Mouse (Mus musculus) limb, embryonic 14.5 days (tissue): Measurements from ENCODE around the gene Samd1. TPM values are rescaled to one million over a fixed set of nuclear protein-coding genes. Genes with fewer than 3 reads are reported as not detected.

Experiments
- ATAC-seq: fragments of 200-750 bp; cut with Nextera tagmentation; 2 replicates; pipeline ENCODE4 v1.8.0; 2017; ENCODE audit warnings: low read depth, moderate number of reproducible peaks, moderate TSS enrichment; ENCODE audit not compliant: low FRiP score
- DNase-seq: peaks from one replicate; pipeline ENCODE4 v3.0.0-alpha.2; 2015; ENCODE audit warnings: low spot score
- H3K27ac ChIP-seq: fragments of 300-500 bp; sonication (generic); replicated peaks from 2 replicates; pipeline ENCODE4 v1.5.1; 2014; ENCODE audit warnings: low read depth, mild to moderate bottlenecking, low read length, moderate library complexity, mixed read lengths
- H3K27me3 ChIP-seq: fragments of 300-500 bp; sonication (generic); 2 replicates; pipeline ENCODE4 v1.6.1; 2014; ENCODE audit warnings: low read length, mixed read lengths; ENCODE audit not compliant: control insufficient read depth, insufficient read depth
- H3K36me3 ChIP-seq: fragments of 300-500 bp; sonication (generic); 2 replicates; pipeline ENCODE4 v1.6.1; 2014; ENCODE audit warnings: mild to moderate bottlenecking, low read length, moderate library complexity, mixed read lengths; ENCODE audit not compliant: control insufficient read depth, insufficient read depth
- H3K4me1 ChIP-seq: fragments of 300-500 bp; sonication (generic); 2 replicates; pipeline ENCODE4 v1.6.1; 2014; ENCODE audit warnings: antibody characterized with exemption, low read length, mixed read lengths; ENCODE audit not compliant: control insufficient read depth, insufficient read depth
- H3K4me2 ChIP-seq: fragments of 300-500 bp; sonication (generic); replicated peaks from 2 replicates; pipeline ENCODE4 v1.6.1; 2014; ENCODE audit warnings: low read depth, mild to moderate bottlenecking, low read length, moderate library complexity; ENCODE audit not compliant: severe bottlenecking
- H3K4me3 ChIP-seq: fragments of 300-500 bp; sonication (generic); replicated peaks from 2 replicates; pipeline ENCODE4 v1.5.1; 2014; ENCODE audit warnings: low read length
- H3K9ac ChIP-seq: fragments of 300-500 bp; sonication (generic); 2 replicates; pipeline ENCODE4 v1.6.1; 2014; ENCODE audit warnings: mild to moderate bottlenecking, low read depth, low read length, moderate library complexity; ENCODE audit not compliant: severe bottlenecking
- H3K9me3 ChIP-seq: fragments of 300-500 bp; sonication (generic); 2 replicates; pipeline ENCODE4 v1.6.1; 2016; ENCODE audit warnings: low read length; ENCODE audit not compliant: control insufficient read depth
- POLR2A ChIP-seq: fragments of 200-500 bp; IDR thresholded peaks from 2 replicates; pipeline ENCODE4 v1.8.0; 2012; ENCODE audit warnings: inconsistent platforms, mild to moderate bottlenecking, moderate library complexity, borderline replicate concordance; ENCODE audit not compliant: insufficient read depth, insufficient read length; ENCODE audit errors: extremely low read depth
- WGBS: fragments of 180-500 bp; shearing (Covaris S2); extraction: QIAGEN DNeasy Blood & Tissue Kit; methylation state at CpG from one replicate; pipeline ENCODE4 v1.1.7; 2014; 5-methylcytosine and 5-hydroxymethylcytosine counted together
- polyA plus RNA-seq, 2 experiments: library from polyadenylated mRNA; depleted of rRNA in 1 of 2; stranded (reverse) in 1 of 2; unstranded in 1 of 2; fragments of >200 nt; fragmentation: Nextera tagmentation in 1 of 2; extraction: Ambion mirVana in 1 of 2; gene quantifications; 2 replicates each; pipeline versions ENCODE4 v1.2.1 to v1.2.3; 2012 to 2014

Samd1 gene
- polyA plus RNA-seq, 2 experiments, result 17.4 to 99.8 TPM

DNA sequence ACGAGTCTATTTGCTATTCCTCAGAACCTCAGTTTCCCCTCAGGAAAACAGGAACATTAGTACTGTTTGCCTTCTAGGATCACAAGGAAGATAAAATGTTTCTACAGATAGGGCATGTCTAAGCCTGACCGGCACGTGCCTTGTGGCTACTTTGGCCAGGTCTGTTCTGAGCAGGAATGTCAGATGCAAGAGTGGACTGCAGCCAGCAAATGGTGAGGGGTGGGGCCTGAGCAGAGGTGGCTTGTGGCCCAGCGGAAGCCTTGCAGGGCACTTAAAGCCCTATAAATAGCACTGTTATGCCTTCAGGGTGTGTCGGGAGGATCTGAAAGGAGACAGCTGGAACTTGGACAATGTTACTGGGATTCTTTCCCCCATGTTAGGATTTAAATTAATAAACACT is 25.6 kb downstream of the Samd1 start:
- H3K9ac ChIP-seq, result no peak overlapping the region
- no peak overlapping the region for H3K4me3 ChIP-seq
- no peak overlapping the region for H3K27ac ChIP-seq
- H3K4me1 ChIP-seq, result peaks cover 2% of the 10 kb centered on the region; the same call in 1 of the 2 replicates
- H3K9me3 ChIP-seq, result no peaks in the 10 kb centered on the region
- H3K36me3 ChIP-seq, result no peaks in the 10 kb centered on the region
- ATAC-seq (no peak), DNase-seq (no peak)
- H3K27me3 ChIP-seq, result peaks cover 34% of the 10 kb centered on the region
- whole genome bisulfite sequencing, result 21% methylated on average over 5 of the region's 5 CpGs
- TF ChIP-seq POLR2A, result no peak
- no peak overlapping the region for H3K4me2 ChIP-seq

DNA sequence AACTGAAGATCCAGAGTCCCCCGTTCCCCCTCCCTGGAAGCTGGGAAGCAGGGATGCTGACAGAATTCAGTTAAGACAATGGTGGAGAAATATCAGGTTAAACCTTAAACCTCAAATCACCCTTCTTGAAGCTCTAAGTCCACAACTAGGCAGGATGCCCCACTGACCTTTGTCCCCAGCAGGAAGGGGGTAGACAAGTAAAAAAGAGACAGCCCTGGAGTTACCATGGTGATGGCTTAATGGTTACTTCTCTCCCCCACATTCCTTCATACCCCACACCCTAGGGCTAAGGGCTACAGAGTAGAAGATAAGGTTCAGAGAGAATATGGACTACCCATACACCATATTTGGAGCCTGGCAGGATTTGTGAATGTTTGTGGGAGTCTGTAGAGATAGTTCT is 26.2 kb downstream of the Samd1 start:
- no peak for TF ChIP-seq POLR2A
- DNase-seq (no peak), ATAC-seq (no peak)
- Histone ChIP-seq H3K4me3 (no peak overlapping the region), H3K9me3 (no peaks in the 10 kb centered on the region), H3K4me1 (peaks cover 2% of the 10 kb centered on the region; the same call in 1 of the 2 replicates), H3K4me2 (no peak overlapping the region), H3K27ac (no peak overlapping the region), H3K27me3 (peaks cover 34% of the 10 kb centered on the region), H3K9ac (no peak overlapping the region), H3K36me3 (no peaks in the 10 kb centered on the region)
- 74% methylated on average over 1 of the region's 1 CpGs for WGBS

DNA sequence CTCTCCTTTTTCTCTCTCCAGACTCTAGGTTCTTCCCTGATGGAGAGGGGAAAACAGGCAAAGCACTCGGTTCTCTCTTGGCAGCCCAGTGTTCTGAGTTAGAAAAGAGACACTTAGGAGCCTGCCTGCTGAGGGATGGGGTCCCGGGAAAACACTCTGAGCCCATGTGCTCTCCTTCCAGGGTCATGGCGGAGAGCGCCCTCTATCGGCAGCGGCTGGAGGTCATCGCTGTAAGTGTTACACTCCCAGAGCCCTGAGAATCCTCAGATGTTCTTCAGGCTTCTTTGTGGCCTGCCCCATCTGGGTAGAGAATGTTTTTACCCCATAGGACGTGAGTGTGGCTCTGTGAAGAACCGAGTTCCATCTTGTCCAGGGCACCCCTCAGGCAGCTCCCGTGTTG is 26.7 kb downstream of the Samd1 start:
- H3K27ac ChIP-seq, result no peak overlapping the region
- H3K27me3 ChIP-seq, result peaks cover 37% of the 10 kb centered on the region
- TF ChIP-seq POLR2A, result no peak
- ATAC-seq, result no peak
- no peaks in the 10 kb centered on the region for H3K9me3 ChIP-seq
- no peak overlapping the region for H3K9ac ChIP-seq
- 14% methylated on average over 10 of the region's 10 CpGs for whole genome bisulfite sequencing
- H3K4me2 ChIP-seq, result no peak overlapping the region
- H3K36me3 ChIP-seq, result no peaks in the 10 kb centered on the region
- H3K4me3 ChIP-seq, result no peak overlapping the region
- no peak for DNase-seq
- H3K4me1 ChIP-seq, result peaks cover 2% of the 10 kb centered on the region; the same call in 1 of the 2 replicates

DNA sequence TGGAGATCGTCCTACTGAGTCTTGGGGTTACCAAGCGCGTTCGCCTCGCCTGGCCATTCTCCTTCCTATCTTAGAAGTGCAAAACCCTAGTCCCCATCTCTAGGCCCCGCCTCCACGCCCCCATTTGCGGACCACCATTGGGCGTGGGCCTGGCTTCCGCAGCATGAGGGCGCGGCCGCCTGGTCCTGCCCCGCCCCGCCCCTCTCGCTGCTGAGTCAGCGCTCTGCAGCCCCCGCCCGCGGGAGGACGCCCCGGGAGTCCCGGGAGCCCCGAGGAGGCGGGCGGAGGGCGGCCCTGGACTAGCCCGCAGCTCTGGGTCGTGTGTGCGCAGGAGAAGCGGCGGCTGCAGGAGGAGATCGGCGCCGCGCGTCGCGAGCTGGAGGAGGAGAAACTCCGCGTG is 28.4 kb downstream of the Samd1 start:
- H3K36me3 ChIP-seq, result no peaks in the 10 kb centered on the region
- no peak for TF ChIP-seq POLR2A
- peaks cover 2% of the 10 kb centered on the region; the same call in 1 of the 2 replicates for H3K4me1 ChIP-seq
- H3K27me3 ChIP-seq, result peaks cover 32% of the 10 kb centered on the region
- H3K27ac ChIP-seq, result no peak overlapping the region
- no peaks in the 10 kb centered on the region for H3K9me3 ChIP-seq
- 2% methylated on average over 36 of the region's 41 CpGs for WGBS
- peak; percentile 74 for DNase-seq
- peak; percentile 88 for ATAC-seq
- H3K4me3 ChIP-seq, result peak overlapping the region; percentile 45
- H3K4me2 ChIP-seq, result peak overlapping the region; percentile 79
- peak overlapping the region; percentile 55 for H3K9ac ChIP-seq

DNA sequence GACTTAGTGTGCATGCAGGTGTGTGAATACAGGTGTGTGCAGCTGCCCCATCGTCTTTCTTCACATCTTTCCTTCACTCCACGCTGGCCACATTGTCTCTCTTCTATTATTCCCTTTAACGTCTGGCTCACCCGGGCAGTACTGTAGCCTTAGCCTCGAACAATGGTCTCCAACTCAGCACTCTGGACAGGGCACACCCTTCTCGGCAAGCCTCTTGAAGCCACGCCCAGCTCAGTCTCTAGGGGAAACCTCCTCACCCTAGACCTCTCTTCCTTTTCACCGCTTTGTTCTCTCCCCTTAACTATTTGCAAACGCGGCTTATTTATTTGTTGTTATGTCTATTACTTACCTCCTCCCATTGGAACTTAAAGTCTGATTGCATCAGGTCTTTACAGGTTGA is 30.0 kb downstream of the Samd1 start:
- H3K9me3 ChIP-seq, result no peaks in the 10 kb centered on the region
- no peaks in the 10 kb centered on the region for H3K36me3 ChIP-seq
- H3K4me2 ChIP-seq, result no peak overlapping the region
- H3K9ac ChIP-seq, result no peak overlapping the region
- peaks cover 2% of the 10 kb centered on the region; the same call in 1 of the 2 replicates for H3K4me1 ChIP-seq
- no peak overlapping the region for H3K4me3 ChIP-seq
- DNase-seq (no peak), ATAC-seq (no peak)
- H3K27ac ChIP-seq, result no peak overlapping the region
- TF ChIP-seq POLR2A, result no peak
- 14% methylated on average over 10 of the region's 10 CpGs for WGBS
- peaks cover 20% of the 10 kb centered on the region for H3K27me3 ChIP-seq

DNA sequence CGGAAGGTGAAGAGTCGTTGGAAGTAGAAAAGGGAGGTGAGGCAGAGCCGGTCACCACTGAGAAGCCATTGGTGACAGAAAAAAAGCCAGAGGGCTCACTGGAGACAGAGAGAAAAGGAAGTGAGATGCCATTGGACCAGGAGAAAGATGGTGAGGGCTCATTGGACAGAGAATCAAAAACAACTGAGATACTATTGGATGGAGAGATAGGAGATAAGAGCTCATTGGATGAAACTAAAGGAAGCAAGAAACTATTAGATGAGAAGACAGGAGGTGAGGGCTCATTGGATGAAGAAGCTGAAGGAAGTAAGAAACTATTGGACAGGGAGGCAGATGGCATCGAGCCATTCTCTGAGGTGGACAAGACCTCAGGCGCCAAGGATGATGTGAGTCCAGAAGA is 31.8 kb downstream of the Samd1 start:
- TF ChIP-seq POLR2A, result no peak
- 85% methylated on average over 5 of the region's 5 CpGs for whole genome bisulfite sequencing
- no peaks in the 10 kb centered on the region for H3K36me3 ChIP-seq
- H3K4me3 ChIP-seq, result no peak overlapping the region
- no peak overlapping the region for H3K27ac ChIP-seq
- H3K4me1 ChIP-seq, result peaks cover 2% of the 10 kb centered on the region; the same call in 1 of the 2 replicates
- H3K9me3 ChIP-seq, result no peaks in the 10 kb centered on the region
- no peak for ATAC-seq
- no peak overlapping the region for H3K4me2 ChIP-seq
- no peak for DNase-seq
- H3K9ac ChIP-seq, result no peak overlapping the region
- peaks cover 20% of the 10 kb centered on the region for H3K27me3 ChIP-seq
